Mouse (Mus musculus) forebrain, embryonic 14.5 days (tissue): ENCODE measurements around the gene Itgal. TPM values are rescaled to one million over a fixed set of nuclear protein-coding genes. Genes with fewer than 3 reads are reported as not detected.

ENCODE experiments used
- ATAC-seq: fragments of 200-750 bp; cut with Nextera tagmentation; 2 replicates; pipeline ENCODE4 v1.8.0; 2017; ENCODE audit warnings: mild to moderate bottlenecking, moderate library complexity
- DNase-seq: peaks from one replicate; pipeline ENCODE4 v3.0.0-alpha.2; 2015; ENCODE audit warnings: low spot score
- H3K27ac ChIP-seq: fragments of 300-500 bp; sonication (generic); 2 replicates; pipeline ENCODE4 v1.5.1; 2014; ENCODE audit warnings: low read depth, mild to moderate bottlenecking, control low read depth, low read length, moderate library complexity
- H3K27me3 ChIP-seq: fragments of 300-500 bp; sonication (generic); replicated peaks from 2 replicates; pipeline ENCODE4 v1.6.1; 2014; ENCODE audit warnings: low read length, control low read depth, mixed read lengths; ENCODE audit not compliant: control insufficient read depth, insufficient read depth
- H3K36me3 ChIP-seq: fragments of 300-500 bp; sonication (generic); 2 replicates; pipeline ENCODE4 v1.6.1; 2014; ENCODE audit warnings: low read length, control low read depth; ENCODE audit not compliant: control insufficient read depth, insufficient read depth
- H3K4me1 ChIP-seq: fragments of 300-500 bp; sonication (generic); 2 replicates; pipeline ENCODE4 v1.6.1; 2014; ENCODE audit warnings: antibody characterized with exemption, low read length, control low read depth; ENCODE audit not compliant: control insufficient read depth, insufficient read depth
- H3K4me2 ChIP-seq: fragments of 300-500 bp; sonication (generic); 2 replicates; pipeline ENCODE4 v1.6.1; 2014; ENCODE audit warnings: mild to moderate bottlenecking, control low read depth, low read length
- H3K4me3 ChIP-seq: fragments of 300-500 bp; sonication (generic); 2 replicates; pipeline ENCODE4 v1.5.1; 2014; ENCODE audit warnings: low read depth, low read length, control low read depth
- H3K9ac ChIP-seq: fragments of 300-500 bp; sonication (generic); 2 replicates; pipeline ENCODE4 v1.6.1; 2014; ENCODE audit warnings: mild to moderate bottlenecking, low read length, control low read depth, moderate library complexity
- H3K9me3 ChIP-seq: fragments of 300-500 bp; sonication (generic); replicated peaks from 2 replicates; pipeline ENCODE4 v1.6.1; 2016; ENCODE audit warnings: low read length, control low read depth, mixed read lengths; ENCODE audit not compliant: control insufficient read depth
- WGBS: fragments of 180-500 bp; shearing (Covaris S2); extraction: QIAGEN DNeasy Blood & Tissue Kit; methylation state at CpG from one replicate; pipeline ENCODE4 v1.1.7; 2014; 5-methylcytosine and 5-hydroxymethylcytosine counted together
- polyA plus RNA-seq: library from polyadenylated mRNA; unstranded; fragments of >200 nt; fragmentation: Nextera tagmentation; extraction: Ambion mirVana; gene quantifications from 2 replicates; pipeline ENCODE4 v1.2.1, GENCODE M21; 2014

Itgal gene
- polyA plus RNA-seq, 1 experiment from 2014 or later: 0.23 TPM

GRCm38 (mm10) chr7:127287940-127288339 is 8.1 kb upstream of the Itgal start:
- Histone ChIP-seq H3K9ac (no peak overlapping the region), H3K4me1 (no peaks in the 10 kb centered on the region), H3K4me3 (no peak overlapping the region), H3K27ac (no peak overlapping the region), H3K36me3 (no peaks in the 10 kb centered on the region), H3K9me3 (peaks cover 9% of the 10 kb centered on the region; the same call in 1 of the 2 replicates), H3K27me3 (no peaks in the 10 kb centered on the region), H3K4me2 (no peak overlapping the region)
- no peak for ATAC-seq
- DNase-seq: no peak
- WGBS: 58% methylated on average over 1 of the region's 1 CpGs

- DNase-seq (no peak), ATAC-seq (no peak)
- WGBS: 86% methylated on average over 2 of the region's 2 CpGs
- H3K27ac ChIP-seq: no peak overlapping the region
- peaks cover 9% of the 10 kb centered on the region; the same call in 1 of the 2 replicates for H3K9me3 ChIP-seq
- no peak overlapping the region for H3K4me2 ChIP-seq
- no peak overlapping the region for H3K4me3 ChIP-seq
- H3K9ac ChIP-seq: no peak overlapping the region
- no peaks in the 10 kb centered on the region for H3K36me3 ChIP-seq
- no peaks in the 10 kb centered on the region for H3K27me3 ChIP-seq
- H3K4me1 ChIP-seq: no peaks in the 10 kb centered on the region
Measured at GRCm38 (mm10) chr7:127289306-127289705, 6.8 kb upstream of the Itgal start.

DNA sequence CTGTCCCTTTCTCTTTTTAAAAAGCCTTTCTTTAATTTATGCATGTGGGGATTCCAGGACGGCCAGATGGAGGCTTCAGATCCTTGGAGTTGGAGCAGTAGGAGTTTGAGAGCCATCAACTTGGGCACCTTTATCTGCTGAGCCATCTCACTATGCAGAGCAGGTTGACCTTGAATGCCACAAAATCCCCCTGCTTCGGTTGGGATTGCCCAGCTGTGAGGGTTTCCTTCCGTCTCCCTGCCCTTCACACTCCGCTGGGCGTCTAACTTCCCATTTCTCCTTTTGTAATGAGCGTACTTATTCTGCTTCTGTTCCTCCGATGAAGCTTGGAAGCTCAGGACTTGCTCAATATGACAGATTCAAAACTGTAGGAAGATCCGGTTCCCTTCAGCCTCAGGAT is 5.9 kb upstream of the Itgal start:
- Histone ChIP-seq H3K27ac (no peak overlapping the region), H3K36me3 (no peaks in the 10 kb centered on the region), H3K4me2 (no peak overlapping the region), H3K9ac (no peak overlapping the region), H3K4me1 (no peaks in the 10 kb centered on the region), H3K4me3 (no peak overlapping the region), H3K27me3 (no peaks in the 10 kb centered on the region), H3K9me3 (peaks cover 9% of the 10 kb centered on the region; the same call in 1 of the 2 replicates)
- ATAC-seq (no peak), DNase-seq (no peak)
- 57% methylated on average over 8 of the region's 8 CpGs for WGBS

DNA sequence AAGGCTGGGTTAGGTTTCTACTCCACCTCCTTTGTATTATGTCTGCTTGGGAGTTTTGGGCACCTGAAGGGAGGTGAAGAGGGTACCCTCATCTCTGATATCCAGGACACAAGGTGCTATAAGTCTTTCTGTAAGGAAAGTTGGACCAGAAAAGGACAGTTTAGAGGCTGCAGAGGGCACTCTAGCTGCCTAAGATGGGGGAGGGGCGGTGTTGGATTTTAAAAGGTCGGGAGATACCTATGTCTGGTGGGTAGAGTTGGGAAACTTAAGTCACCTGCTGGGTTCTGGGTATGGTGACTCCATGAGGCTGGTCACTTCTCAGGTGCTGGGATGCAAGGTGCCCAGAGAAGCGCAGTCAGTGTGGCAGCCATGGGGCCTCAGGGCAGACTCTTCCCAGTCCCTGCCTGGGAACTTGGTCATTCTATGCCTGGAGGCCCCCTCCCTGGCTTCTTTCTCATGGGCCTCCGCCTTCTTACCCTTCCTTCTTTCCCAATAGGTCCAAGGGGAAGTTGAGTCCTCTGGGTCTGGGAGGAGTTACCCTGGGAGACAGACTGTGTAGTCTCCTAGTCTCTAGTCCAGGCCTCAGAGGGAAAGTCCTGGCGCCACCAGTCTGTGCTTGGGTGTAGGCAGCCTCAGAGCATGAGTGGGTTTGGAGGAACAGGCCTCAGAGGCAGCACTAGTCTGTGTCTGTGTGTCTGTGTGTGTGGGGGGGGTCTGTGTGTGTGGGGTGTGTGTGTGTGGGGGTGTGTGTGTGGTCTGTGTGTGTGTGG is 911 bp downstream of the Itgal start:
- H3K27ac ChIP-seq: no peak overlapping the region
- WGBS: 77% methylated on average over 5 of the region's 5 CpGs
- no peaks in the 10 kb centered on the region for H3K27me3 ChIP-seq
- no peaks in the 10 kb centered on the region for H3K4me1 ChIP-seq
- H3K4me2 ChIP-seq: no peak overlapping the region
- H3K9me3 ChIP-seq: no peaks in the 10 kb centered on the region
- no peak overlapping the region for H3K4me3 ChIP-seq
- DNase-seq (no peak), ATAC-seq (no peak)
- no peaks in the 10 kb centered on the region for H3K36me3 ChIP-seq
- no peak overlapping the region for H3K9ac ChIP-seq

DNA sequence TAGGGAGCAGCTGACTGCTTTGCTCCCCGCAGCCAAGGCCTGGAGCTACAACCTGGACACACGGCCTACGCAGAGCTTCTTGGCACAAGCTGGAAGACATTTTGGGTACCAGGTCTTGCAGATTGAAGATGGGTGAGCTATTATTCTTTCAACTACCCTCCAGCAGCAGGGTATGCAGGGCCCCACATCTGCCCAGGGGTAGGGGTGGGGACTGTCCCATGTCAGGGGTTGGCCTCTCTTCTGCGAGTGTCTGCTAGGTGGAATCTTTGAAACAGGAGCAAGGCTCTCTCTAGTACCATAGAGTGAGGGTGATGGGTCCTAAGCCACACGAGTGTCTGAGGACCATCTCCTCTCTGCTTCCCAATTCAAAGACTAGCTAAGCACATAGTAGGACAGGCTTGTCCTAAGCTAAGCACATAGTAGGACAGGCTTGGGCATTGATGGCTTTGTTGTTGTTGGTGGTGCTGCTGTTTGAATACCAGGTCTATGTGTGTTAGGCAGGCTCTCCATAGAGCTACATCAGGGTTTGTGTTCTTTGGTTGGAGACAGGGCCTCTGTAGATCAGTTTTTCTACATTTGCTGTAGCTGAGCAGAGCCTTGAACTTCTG is 1.6 kb downstream of the Itgal start:
- Histone ChIP-seq H3K9me3 (no peaks in the 10 kb centered on the region), H3K27ac (no peak overlapping the region), H3K36me3 (no peaks in the 10 kb centered on the region), H3K4me1 (no peaks in the 10 kb centered on the region), H3K4me3 (no peak overlapping the region), H3K9ac (no peak overlapping the region), H3K4me2 (no peak overlapping the region), H3K27me3 (no peaks in the 10 kb centered on the region)
- ATAC-seq (no peak), DNase-seq (no peak)
- WGBS: 98% methylated on average over 5 of the region's 5 CpGs

DNA sequence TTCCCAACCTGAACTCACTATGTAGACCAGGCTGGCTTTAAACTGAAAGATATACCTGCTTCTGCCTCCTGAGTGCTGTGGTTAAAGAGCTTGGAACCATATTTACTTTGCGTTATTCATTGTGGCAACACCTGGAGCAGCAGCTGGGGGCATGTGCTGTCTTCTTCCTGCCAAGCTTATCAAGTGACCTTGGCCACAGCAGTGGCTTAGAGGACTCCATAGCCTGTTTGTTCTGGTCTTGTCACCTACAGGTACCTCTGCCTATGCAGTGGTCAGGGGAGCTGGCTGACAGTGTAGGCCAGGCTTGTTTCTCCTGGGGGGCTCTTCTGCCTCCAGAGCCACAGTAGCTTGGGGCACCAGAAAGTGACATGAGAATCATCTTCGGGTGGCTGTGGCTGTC is 12.4 kb downstream of the Itgal start:
- Histone ChIP-seq H3K4me2 (no peak overlapping the region), H3K27ac (no peak overlapping the region), H3K9ac (no peak overlapping the region), H3K27me3 (no peaks in the 10 kb centered on the region), H3K4me1 (no peaks in the 10 kb centered on the region), H3K4me3 (no peak overlapping the region), H3K36me3 (no peaks in the 10 kb centered on the region), H3K9me3 (no peaks in the 10 kb centered on the region)
- ATAC-seq (no peak), DNase-seq (no peak)
- WGBS: 84% methylated on average over 2 of the region's 2 CpGs

DNA sequence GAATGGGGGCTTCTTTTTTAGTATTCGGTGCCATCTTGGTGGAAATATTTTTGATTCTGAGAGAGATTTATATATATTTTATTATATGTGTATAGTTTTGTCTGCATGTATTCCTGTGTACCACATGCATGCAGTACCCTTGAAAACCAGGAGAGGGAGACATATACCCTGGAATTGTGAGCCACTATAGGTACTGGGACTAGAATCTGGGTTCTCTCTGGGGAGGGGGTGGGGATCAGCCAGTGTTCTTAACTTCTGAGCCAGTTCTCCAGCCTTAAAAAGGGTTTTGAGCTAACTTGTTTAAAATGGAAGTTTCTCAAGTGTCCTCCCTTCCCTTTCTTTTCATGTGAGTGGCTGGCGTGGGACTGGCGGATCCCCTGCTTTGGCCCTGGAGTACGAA is 12.8 kb downstream of the Itgal start:
- Histone ChIP-seq H3K9ac (no peak overlapping the region), H3K36me3 (no peaks in the 10 kb centered on the region), H3K9me3 (no peaks in the 10 kb centered on the region), H3K27me3 (no peaks in the 10 kb centered on the region), H3K27ac (no peak overlapping the region), H3K4me3 (no peak overlapping the region), H3K4me2 (no peak overlapping the region), H3K4me1 (no peaks in the 10 kb centered on the region)
- ATAC-seq (peak; percentile 57; the same call in 1 of the 2 replicates), DNase-seq (peak; percentile 82)
- WGBS: 66% methylated on average over 4 of the region's 4 CpGs

DNA sequence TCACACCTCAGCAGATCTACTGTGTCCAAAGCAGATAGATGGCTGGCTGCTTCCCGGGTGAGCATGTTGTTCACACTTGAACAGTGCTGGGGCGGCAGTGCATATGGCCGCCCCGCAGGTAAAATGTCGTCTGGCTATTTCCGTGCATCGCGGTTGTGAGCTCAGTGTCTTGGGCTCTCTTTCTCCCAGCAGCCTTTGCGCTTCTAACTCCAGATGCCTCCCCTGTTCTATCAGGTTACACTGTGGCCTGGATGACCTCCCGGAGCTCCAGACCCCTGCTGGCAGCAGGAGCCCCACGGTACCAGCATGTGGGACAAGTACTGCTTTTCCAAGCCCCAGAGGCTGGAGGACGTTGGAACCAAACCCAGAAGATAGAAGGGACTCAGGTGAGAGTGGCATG is 13.9 kb downstream of the Itgal start:
- H3K4me2 ChIP-seq: no peak overlapping the region
- no peak overlapping the region for H3K27ac ChIP-seq
- H3K4me1 ChIP-seq: no peaks in the 10 kb centered on the region
- H3K4me3 ChIP-seq: no peak overlapping the region
- H3K9me3 ChIP-seq: no peaks in the 10 kb centered on the region
- H3K9ac ChIP-seq: no peak overlapping the region
- no peaks in the 10 kb centered on the region for H3K36me3 ChIP-seq
- DNase-seq: no peak
- ATAC-seq: no peak
- WGBS: 74% methylated on average over 12 of the region's 12 CpGs
- H3K27me3 ChIP-seq: no peaks in the 10 kb centered on the region

DNA sequence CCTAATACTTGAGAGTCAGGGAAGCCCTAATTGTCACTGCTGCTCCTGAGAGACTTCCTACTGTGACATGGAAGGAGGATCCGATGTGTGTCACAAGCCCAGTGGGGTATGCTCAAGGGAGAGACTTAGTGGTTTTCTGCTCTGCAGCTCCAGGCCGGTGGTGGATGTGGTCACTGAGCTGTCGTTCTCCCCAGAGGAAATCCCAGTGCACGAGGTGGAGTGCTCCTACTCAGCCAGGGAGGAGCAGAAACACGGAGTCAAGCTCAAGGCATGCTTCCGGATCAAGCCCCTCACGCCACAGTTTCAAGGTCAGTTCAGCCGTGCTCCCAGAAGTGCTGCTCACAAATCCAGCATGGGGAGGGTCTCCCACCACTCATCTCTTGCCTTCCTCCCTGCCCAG is 17.9 kb downstream of the Itgal start:
- no peak overlapping the region for H3K4me2 ChIP-seq
- no peaks in the 10 kb centered on the region for H3K9me3 ChIP-seq
- H3K4me3 ChIP-seq: no peak overlapping the region
- H3K4me1 ChIP-seq: no peaks in the 10 kb centered on the region
- ATAC-seq (no peak), DNase-seq (no peak)
- H3K36me3 ChIP-seq: no peaks in the 10 kb centered on the region
- H3K27me3 ChIP-seq: no peaks in the 10 kb centered on the region
- no peak overlapping the region for H3K27ac ChIP-seq
- no peak overlapping the region for H3K9ac ChIP-seq
- 44% methylated on average over 8 of the region's 8 CpGs for WGBS
